Mouse (Mus musculus) layer of hippocampus, adult 9-11 months (tissue): ENCODE data around the gene Dnajc2.

ENCODE experiments used
- DNase-seq: peaks from one replicate; pipeline ENCODE4 v3.0.0; 2022

Gene Dnajc2

GRCm38 (mm10) chr5:21785053-21785452, at the start of gene Dnajc2, which contains the start of gene Psmc2:
Dnajc2 (minus strand) TSS chr5:21785251.
Psmc2 (plus strand) TSS chr5:21785283.
- peak; percentile 92 for DNase-seq

DNA sequence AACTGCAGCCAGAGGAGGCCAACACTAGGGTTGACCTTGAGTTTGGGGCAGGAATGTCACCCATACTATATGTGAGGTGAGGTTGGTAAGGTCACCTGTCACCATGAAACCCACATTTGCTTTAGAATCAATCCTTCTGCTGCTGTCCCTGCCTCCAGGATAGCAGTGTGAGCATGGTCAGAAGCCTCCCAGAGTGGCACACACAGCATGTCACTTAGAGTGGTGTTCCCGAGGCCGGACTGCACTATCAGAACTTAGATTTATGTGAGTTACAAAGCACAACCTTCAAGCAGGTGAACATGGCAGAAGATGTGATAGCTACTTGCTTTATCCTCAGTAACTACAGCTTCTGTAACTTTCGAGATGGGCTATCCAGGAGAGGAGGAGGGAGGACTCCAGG, 46.7 kb upstream of the Dnajc2 start:
- no peak for DNase-seq

DNA sequence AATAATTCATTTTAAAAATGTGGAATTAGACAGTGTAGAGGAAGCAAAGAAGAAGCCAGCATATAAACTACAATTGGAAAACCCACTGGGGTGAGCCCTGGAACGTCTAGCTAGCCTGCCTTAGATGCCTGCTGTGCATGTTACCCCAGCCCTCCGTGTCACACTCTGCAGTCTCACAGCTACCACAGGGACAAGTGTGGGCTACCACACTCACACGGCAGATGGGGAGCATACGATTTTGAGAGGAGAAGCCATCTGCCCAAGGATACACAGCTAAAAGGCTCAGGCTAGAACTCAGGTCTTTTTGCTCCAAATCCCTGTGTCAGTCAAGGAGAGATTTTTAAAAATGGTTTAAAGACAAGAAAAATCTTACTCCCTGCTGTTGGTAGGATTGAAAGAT, 43.8 kb upstream of the Dnajc2 start:
- peak; percentile 70 for DNase-seq

DNA sequence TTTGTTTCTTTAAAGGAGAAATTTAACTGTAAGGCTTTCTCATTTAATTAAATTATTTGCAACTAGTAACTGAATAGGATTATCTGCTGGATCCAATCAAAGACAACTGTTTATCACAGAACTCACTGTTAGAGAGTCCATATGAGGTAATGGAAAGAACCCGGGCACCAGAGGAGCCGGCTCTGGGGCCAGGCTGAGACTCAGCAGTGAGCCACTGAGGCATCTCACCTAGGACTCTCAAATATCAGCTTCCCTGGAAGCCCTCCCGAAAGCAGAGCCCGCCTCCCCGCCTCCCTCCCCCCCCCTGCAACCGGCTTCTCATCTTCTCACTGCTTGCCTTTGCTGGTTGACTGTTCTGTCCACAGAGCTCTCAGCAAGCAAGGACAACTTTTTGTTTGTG, 42.6 kb upstream of the Dnajc2 start:
- no peak for DNase-seq

GRCm38 (mm10) chr5:21826370-21826769, 41.3 kb upstream of the Dnajc2 start:
- DNase-seq: no peak

DNA sequence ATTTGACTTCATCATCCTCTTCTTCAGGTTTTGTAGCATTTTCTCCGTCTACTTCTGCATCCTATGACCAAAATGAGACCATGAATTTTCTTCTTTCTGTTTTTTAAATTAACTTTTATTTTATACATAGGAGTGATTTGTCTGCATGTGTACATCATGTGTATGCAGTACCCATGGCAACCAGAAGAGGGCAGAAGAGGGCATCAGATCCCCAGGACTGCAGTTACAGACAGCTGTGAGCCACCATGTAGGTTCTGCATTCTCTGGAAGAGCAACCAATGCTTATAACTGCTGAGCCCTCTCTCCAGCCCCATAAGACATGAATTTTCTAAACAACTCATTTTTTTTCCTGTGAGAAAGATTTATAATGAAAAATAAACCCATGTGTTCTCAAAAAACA, 28.9 kb upstream of the Dnajc2 start:
- DNase-seq: no peak

GRCm38 (mm10) chr5:21810924-21811323, 25.9 kb upstream of the Dnajc2 start:
- no peak for DNase-seq

DNA sequence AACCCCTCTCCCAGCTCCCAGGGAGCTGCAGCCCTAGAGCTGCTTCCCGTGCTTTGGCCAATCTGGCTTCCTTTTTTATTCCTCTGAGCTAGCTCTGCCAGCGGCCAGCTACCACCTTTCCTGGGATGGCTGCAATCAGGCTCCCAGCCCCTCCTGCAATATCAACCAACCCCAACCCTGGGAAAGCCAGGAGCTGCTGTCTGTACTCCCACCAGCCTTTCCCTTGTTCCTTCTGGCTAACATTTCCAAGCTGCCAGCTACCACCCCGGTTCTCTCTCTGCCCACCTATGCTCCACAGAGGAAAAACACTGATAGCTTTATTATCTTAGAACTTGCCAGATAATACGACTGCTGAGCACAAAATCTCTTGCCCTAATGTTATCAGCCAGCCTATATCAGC, 19.8 kb upstream of the Dnajc2 start:
- no peak for DNase-seq

- DNase-seq: no peak
Observed at GRCm38 (mm10) chr5:21803691-21804188, 18.7 kb upstream of the Dnajc2 start.

DNA sequence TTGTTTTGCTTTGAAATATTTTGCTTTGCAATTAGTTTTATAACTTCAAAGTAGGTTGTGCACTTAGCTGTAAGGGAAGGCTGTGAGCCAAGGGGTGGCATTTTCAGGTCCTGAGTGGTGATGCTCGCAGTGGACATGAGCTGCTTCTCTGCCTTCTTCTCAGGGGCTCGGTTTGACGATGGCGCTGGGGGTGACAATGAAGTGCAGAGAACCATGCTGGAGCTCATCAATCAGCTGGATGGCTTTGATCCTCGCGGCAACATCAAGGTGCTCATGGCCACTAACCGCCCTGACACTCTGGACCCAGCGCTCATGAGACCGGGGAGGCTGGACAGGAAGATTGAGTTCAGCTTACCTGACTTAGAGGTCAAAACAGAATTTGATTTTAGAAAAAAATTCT, 17.9 kb upstream of the Dnajc2 start:
- no peak for DNase-seq

DNA sequence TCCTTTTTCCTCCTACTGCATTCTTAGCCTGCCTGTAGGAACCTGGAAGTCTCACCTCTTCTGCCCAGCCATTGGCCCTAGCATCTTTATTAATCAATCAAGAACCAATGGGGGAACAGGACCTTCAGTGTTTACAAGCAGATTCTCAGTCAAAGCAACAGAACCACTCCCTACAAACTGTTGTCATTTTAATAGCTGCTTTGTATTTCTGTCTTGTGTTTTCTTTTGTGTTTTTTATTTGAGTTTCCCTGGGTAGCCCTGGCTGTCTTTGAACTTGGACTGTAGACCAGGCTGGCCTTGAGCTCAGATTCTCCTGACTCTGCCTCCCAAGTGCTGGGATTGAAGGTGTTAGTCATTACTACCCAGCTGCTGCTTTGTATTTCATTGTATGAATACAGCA, 7.1 kb upstream of the Dnajc2 start:
- DNase-seq: no peak

- DNase-seq: peak; percentile 15
Observed at GRCm38 (mm10) chr5:21789061-21789460, 4.0 kb upstream of the Dnajc2 start.

DNA sequence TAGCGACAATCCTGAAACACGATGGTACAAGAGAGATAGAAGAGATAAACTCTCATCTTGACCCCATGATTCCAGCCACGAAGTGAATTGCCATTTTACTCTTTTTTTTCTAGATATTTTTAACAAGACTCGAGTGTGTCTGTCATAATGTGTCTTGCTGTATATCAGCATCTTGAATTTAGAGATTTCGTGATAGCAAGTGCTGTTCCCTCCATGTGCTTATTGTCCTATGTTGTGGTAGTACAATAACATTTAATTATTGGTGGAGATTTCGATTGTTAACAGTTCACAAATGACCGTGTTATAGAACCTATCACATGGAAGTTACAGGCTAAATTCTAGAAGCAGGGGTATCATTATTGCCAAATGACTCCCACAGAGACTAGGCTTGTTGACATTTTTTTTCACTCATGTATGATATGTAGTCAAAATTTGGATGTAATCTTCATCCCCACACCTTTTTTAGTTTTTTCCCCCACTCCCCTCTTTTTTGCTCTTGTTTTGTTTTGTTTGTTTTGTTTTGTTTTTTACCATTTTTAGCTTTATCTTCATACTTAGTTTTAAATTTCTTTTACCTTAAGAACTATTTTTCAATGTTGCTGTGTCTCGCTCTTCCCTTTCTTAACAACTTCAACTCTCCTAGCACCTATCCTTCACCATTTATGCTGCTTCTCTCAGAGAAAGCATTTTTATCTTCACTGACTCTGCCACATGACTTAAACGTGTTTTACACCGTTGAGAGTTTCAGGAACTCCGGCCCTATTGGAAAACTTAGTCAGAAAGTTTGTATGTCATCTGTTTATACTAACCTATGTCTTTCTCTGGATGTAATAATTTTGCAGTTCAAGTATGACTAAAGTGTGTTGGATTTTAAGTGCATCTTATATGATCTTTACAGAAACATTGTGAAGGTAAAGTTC, 2.4 kb upstream of the Dnajc2 start:
- DNase-seq: no peak

- peak; percentile 89 for DNase-seq
Observed at GRCm38 (mm10) chr5:21786258-21787185, 1.5 kb upstream of the Dnajc2 start.

GRCm38 (mm10) chr5:21785776-21786175, 725 bp upstream of the Dnajc2 start:
- DNase-seq: no peak

DNA sequence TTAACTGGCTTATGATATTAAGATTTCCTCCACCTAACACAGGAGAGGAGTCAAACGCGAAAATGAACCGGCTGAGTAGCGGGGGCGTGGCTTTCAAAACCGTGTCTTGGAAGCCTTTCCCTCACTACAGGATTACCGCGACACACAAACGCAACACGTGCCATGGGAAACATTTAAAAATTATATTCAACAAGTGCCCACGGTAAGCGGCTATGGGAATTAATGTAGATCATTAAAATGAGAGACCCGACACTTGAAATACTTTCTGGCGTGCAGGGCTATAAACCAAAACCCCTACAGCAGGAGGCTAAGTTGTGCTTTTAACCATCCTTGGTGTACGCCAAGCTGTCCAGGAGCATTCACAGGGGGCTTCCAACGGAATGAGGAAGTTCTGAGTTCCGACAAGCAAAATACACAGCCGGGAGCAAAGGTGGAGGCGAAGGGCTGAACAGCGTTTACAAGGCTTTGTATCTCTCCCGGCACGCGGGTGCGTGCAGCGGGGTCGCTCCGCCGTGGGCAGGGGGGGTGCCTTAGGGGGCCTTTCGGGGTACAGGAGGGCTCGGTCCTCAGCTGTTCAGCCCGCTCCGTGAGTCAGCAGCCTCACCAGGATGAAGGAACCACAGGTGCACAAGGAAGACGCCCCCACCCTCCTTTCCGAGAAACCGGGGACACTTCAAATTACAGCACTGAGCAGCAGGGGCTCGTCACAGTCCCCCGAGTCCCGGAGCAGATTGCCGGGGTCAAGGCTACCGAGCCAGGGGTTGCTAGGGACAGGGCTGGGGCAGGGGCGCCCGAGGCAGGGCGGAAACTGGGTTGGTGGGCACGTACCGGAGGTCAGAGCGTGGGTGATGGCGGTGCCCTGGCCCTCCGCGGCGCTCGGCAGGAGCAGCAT, 644 bp downstream of the Dnajc2 start:
- no peak for DNase-seq

- no peak for DNase-seq
Observed at GRCm38 (mm10) chr5:21776491-21776890, 8.6 kb downstream of the Dnajc2 start.

DNA sequence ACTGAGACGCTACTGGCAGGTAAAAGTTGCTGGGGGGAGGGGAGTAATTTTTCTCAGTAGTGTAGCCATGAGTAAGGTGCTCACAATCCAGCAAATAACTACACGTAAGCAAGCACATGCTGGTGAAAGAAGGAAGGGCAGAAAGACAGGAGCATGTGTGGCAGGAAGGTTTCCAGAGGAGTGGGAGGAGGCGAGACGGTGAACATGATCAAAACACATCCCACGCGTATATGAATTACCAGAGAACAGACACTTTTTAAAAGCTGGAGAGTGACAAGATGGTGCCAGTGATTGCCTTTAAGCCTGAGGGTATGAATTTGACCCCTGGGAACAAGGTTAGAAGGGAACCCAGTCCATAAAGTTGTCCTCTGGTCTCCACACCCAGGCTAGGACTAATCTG, 15.2 kb downstream of the Dnajc2 start:
- DNase-seq: peak; percentile 34

GRCm38 (mm10) chr5:21768506-21768905, 16.5 kb downstream of the Dnajc2 start:
- no peak for DNase-seq

GRCm38 (mm10) chr5:21745966-21746365, 39.1 kb downstream of the Dnajc2 start:
- DNase-seq: no peak

GRCm38 (mm10) chr5:21744651-21745050, 40.4 kb downstream of the Dnajc2 start:
- no peak for DNase-seq

DNA sequence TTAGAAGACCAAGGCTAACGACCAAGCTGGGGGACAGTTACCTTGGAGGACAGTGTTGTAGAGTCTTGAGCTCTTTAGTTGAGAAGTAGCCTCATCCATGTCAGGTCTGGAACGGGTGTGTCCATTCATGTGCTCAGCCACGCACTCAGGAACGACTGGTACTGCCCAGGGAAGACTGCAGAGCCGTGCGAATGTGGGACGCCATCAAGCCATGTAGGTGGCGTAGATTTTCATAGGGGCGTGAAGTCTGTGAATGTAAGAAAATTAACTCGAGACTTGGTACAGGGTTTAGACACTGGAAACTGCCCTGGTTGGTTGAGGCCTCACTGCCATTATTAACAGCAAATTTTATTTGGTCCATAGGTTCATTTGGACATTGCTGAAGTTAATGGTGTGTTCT, 41.4 kb downstream of the Dnajc2 start:
- DNase-seq: no peak
